Mouse (Mus musculus) forebrain, embryonic 15.5 days (tissue): ENCODE data around the gene Cotl1. TPM values are rescaled to one million over a fixed set of nuclear protein-coding genes. Genes with fewer than 3 reads are reported as not detected.

Experiments used
- ATAC-seq: fragments of 200-750 bp; cut with Nextera tagmentation; replicated peaks from 2 replicates; pipeline ENCODE4 v1.8.0; 2017; ENCODE audit warnings: mild to moderate bottlenecking, moderate TSS enrichment, moderate library complexity
- H3K27ac ChIP-seq: fragments of 300-500 bp; sonication (generic); replicated peaks from 2 replicates; pipeline ENCODE4 v1.5.1; 2015; ENCODE audit warnings: mild to moderate bottlenecking, inconsistent platforms
- H3K27me3 ChIP-seq: fragments of 300-500 bp; sonication (generic); 2 replicates; pipeline ENCODE4 v1.6.1; 2015; ENCODE audit warnings: inconsistent platforms
- H3K36me3 ChIP-seq: fragments of 300-500 bp; sonication (generic); 2 replicates; pipeline ENCODE4 v1.6.1; 2015; ENCODE audit warnings: mild to moderate bottlenecking, inconsistent platforms
- H3K4me1 ChIP-seq: fragments of 300-500 bp; sonication (generic); 2 replicates; pipeline ENCODE4 v1.6.1; 2015; ENCODE audit warnings: inconsistent platforms
- H3K4me2 ChIP-seq: fragments of 300-500 bp; sonication (generic); replicated peaks from 2 replicates; pipeline ENCODE4 v1.6.1; 2015; ENCODE audit warnings: mild to moderate bottlenecking, inconsistent platforms
- H3K4me3 ChIP-seq: fragments of 300-500 bp; sonication (generic); 2 replicates; pipeline ENCODE4 v1.5.1; 2015; ENCODE audit warnings: mild to moderate bottlenecking, inconsistent platforms
- H3K9ac ChIP-seq: fragments of 300-500 bp; sonication (generic); replicated peaks from 2 replicates; pipeline ENCODE4 v1.6.1; 2015; ENCODE audit warnings: mild to moderate bottlenecking, inconsistent platforms
- H3K9me3 ChIP-seq: fragments of 300-500 bp; sonication (generic); 2 replicates; pipeline ENCODE4 v1.6.1; 2016; ENCODE audit warnings: inconsistent platforms
- WGBS: fragments of 180-500 bp; shearing (Covaris S2); methylation state at CpG from one replicate; pipeline ENCODE4 v1.1.7; 2015; ENCODE audit warnings: mixed read lengths; 5-methylcytosine and 5-hydroxymethylcytosine counted together
- polyA plus RNA-seq: library from polyadenylated mRNA; unstranded; fragments of >200 nt; fragmentation: Nextera tagmentation; extraction: Ambion mirVana; gene quantifications from 2 replicates; pipeline ENCODE4 v1.2.1, GENCODE M21; 2015

The Cotl1 gene
- polyA plus RNA-seq, 1 experiment from 2014 or later, result 138 TPM

DNA sequence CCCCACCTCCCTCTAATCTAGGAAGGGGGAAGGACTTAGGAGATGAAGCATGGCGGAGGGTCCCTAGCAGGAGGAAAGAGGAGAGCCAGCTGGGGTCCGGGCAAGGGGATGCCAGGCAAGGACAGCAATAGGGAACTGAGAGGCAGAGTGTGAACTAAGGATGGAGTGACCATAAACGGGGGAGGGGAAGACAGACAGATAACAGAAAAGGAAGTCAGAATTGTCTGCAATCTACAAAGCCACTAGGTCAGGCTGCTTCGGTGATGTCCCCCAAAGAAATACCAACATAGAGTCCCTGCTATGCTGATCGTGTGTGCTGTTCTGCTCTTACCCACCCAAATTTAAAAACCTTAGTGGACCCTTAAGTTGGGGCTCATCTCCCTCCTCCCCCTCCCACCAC lies 13.4 kb downstream of the Cotl1 start:
- Histone ChIP-seq H3K4me3 (no peak overlapping the region), H3K9ac (no peak overlapping the region), H3K27me3 (no peaks in the 10 kb centered on the region), H3K4me1 (peaks cover 57% of the 10 kb centered on the region), H3K9me3 (no peaks in the 10 kb centered on the region), H3K4me2 (no peak overlapping the region), H3K27ac (no peak overlapping the region), H3K36me3 (peaks cover 4% of the 10 kb centered on the region; the same call in 1 of the 2 replicates)
- whole genome bisulfite sequencing, result 82% methylated on average over 5 of the region's 5 CpGs
- ATAC-seq, result no peak

DNA sequence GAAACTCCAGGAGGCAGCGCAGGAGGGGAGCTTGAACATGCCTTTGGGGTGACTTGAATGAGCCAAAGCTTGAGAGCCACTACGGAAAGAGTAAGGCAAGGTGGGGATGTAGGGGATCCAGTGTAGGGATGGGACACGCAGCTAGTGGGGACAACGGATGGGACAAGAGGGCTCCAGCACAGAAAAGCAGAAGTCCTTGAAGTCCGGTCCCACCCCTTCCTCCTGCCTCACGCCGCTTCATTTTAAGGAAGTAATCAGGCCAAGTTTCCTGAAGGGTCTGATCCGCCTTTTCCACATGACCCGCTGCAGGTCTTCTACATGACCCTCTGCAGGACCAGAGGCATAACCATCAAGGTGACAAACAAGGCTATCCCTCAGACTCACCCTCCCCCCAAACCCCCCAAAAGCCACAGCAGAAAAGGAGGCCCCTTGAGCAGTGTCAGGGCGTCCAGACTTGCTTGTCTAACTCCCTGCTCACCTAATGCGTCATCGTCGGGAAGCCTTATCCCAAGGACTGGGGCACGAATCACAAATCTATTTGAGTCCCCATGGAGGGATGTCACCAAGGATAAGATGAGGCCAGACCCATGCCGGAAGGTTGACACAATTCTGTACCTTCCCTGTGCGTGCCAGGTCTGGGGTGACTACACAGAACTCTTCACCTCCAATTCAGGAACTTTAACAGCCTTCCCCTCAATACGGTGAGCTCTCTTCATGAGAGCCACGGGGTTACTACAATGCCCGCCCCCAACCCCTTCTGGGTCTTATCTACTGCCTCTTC lies 14.2 kb downstream of the Cotl1 start:
- Histone ChIP-seq H3K4me3 (no peak overlapping the region), H3K27ac (no peak overlapping the region), H3K9ac (no peak overlapping the region), H3K4me2 (no peak overlapping the region), H3K36me3 (peaks cover 10% of the 10 kb centered on the region), H3K9me3 (no peaks in the 10 kb centered on the region), H3K27me3 (no peaks in the 10 kb centered on the region), H3K4me1 (peaks cover 48% of the 10 kb centered on the region)
- ATAC-seq, result no peak
- WGBS, result 88% methylated on average over 19 of the region's 19 CpGs

DNA sequence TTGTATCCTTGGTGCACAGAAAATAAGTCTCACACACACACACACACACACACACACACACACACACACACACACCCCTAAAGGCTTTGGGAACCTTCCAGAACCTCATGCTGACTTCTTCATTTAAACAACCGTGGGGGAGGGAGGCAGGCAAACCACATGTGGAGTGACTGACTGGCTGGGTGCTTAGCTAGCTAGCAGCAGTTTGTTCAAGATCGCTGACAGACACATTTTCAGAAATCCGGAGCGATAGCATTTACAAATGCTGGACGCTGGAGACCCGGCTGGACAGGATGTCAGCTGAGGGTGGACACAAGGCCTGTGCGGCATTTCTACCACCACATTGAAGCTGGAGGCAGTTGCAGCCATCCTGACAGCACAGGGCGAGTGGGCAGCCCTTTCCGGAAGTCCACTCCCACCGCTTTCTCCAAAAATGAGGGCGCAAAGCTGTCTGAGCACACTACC lies 15.5 kb downstream of the Cotl1 start:
- no peak overlapping the region for H3K4me3 ChIP-seq
- H3K27ac ChIP-seq, result no peak overlapping the region
- no peak; the same call in 1 of the 2 replicates for ATAC-seq
- WGBS, result 78% methylated on average over 11 of the region's 11 CpGs
- peaks cover 16% of the 10 kb centered on the region for H3K36me3 ChIP-seq
- H3K27me3 ChIP-seq, result no peaks in the 10 kb centered on the region
- H3K9me3 ChIP-seq, result no peaks in the 10 kb centered on the region
- peaks cover 38% of the 10 kb centered on the region for H3K4me1 ChIP-seq
- H3K9ac ChIP-seq, result no peak overlapping the region
- H3K4me2 ChIP-seq, result no peak overlapping the region

DNA sequence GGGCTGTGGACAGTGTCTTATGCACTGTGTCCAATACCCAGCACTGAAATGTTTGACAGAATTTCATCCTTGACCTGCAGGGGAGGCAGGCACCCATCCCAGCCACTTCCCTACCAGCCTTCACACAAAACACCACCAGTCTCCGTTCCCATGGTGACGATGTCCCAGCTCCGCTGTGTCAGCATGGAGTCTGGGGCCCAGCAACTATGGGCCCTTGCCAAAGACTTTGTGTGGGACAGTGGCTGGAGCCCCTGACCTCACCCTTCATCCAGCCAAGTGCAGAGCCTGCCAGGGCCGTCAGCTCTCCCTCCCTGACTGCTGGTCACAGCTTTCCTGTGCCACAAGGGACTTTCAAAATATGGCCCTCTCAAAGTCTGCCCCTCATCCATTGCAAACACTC lies 16.2 kb downstream of the Cotl1 start:
- 30% methylated on average over 4 of the region's 4 CpGs for WGBS
- Histone ChIP-seq H3K27ac (no peak overlapping the region), H3K4me1 (peaks cover 33% of the 10 kb centered on the region), H3K9ac (no peak overlapping the region), H3K27me3 (no peaks in the 10 kb centered on the region), H3K4me2 (no peak overlapping the region), H3K9me3 (no peaks in the 10 kb centered on the region), H3K36me3 (peaks cover 16% of the 10 kb centered on the region), H3K4me3 (no peak overlapping the region)
- ATAC-seq, result no peak

DNA sequence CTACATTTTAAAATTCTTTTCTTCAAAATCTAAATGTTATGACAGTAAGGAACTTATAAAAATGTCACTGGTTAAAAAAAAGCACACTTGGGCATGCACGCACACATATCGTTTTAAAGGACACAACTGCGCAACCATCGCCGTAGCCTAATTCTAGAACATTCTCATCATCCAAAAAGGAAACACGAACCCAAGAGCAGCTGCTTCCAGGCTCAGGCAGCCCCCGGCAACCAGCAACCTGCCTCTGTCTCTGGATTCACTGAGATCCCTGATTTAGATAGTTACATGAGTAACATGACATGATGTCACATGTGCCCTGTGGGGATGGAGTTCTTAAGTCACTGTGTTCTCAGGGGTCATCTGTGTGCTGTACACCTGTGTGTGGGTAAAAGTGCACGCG lies 17.1 kb downstream of the Cotl1 start:
- H3K4me2 ChIP-seq, result no peak overlapping the region
- WGBS, result 96% methylated on average over 9 of the region's 9 CpGs
- no peak for ATAC-seq
- peaks cover 25% of the 10 kb centered on the region for H3K4me1 ChIP-seq
- H3K27me3 ChIP-seq, result no peaks in the 10 kb centered on the region
- H3K4me3 ChIP-seq, result no peak overlapping the region
- no peak overlapping the region for H3K9ac ChIP-seq
- H3K27ac ChIP-seq, result no peak overlapping the region
- no peaks in the 10 kb centered on the region for H3K9me3 ChIP-seq
- H3K36me3 ChIP-seq, result peaks cover 16% of the 10 kb centered on the region

DNA sequence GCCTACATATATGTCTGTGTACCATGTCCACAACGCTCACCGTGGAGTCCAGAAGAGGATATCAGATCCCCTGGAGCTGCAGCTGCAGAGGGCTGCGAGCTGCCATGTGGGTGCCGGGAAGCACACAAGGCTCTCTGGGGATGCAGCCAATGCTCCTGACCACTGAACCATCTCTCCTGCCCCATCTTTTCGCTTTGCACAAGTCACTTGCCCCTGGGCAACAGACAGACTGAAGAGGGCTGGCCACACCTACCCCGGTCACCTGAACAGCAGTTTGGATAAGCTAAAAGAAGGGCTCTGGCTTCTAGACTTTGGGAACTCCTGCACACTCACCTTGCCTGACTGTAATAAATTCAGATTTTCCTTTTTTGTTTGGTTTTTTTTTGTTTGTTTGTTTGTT lies 18.7 kb downstream of the Cotl1 start:
- H3K27me3 ChIP-seq, result no peaks in the 10 kb centered on the region
- peaks cover 30% of the 10 kb centered on the region for H3K4me1 ChIP-seq
- no peak overlapping the region for H3K27ac ChIP-seq
- peaks cover 16% of the 10 kb centered on the region for H3K36me3 ChIP-seq
- H3K4me2 ChIP-seq, result no peak overlapping the region
- H3K4me3 ChIP-seq, result no peak overlapping the region
- no peak for ATAC-seq
- 94% methylated on average over 6 of the region's 6 CpGs for WGBS
- H3K9ac ChIP-seq, result no peak overlapping the region
- no peaks in the 10 kb centered on the region for H3K9me3 ChIP-seq

DNA sequence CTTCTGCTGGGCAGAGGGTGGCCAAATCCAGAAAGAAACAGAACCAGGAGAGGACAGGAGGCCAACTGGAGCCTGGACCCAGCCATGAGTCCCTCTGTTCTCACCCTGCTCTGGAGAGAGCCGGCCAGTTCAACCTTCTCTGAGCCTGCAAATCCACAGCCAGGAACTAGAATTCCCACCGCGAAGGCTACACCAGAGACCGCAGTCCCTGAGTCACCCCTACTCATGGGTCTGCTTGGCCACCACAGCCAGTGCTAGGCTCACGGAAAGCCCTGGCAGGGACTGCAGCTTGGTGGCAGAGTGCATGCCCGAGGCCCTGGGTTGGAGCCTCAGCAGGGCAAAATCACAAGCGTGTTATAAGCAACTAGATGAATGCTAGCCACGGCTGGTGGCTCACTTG lies 20.4 kb downstream of the Cotl1 start:
- WGBS, result 93% methylated on average over 8 of the region's 8 CpGs
- Histone ChIP-seq H3K9ac (no peak overlapping the region), H3K27ac (no peak overlapping the region), H3K4me3 (no peak overlapping the region), H3K9me3 (no peaks in the 10 kb centered on the region), H3K4me2 (no peak overlapping the region), H3K27me3 (no peaks in the 10 kb centered on the region), H3K4me1 (peaks cover 29% of the 10 kb centered on the region), H3K36me3 (peaks cover 16% of the 10 kb centered on the region)
- ATAC-seq, result no peak

DNA sequence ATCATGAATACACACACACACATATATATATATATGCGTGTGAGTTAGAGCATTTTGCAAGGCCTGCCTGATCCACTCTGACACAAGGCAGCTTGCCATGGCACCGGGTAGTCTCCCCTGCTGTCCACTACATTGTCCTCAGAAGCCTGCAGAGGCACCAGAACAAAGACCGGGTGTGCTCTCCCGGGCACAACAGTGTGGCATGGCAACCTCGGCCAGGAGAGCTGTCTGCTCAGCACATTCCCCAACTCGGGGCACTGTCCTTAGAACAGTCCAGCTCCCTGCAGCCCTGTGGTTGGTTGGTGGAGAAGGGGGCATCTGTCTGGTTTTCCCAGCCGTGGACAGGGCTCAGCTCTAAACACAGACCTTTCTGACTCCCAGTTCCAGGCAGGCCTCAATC lies 21.0 kb downstream of the Cotl1 start:
- no peak overlapping the region for H3K4me3 ChIP-seq
- WGBS, result 59% methylated on average over 7 of the region's 7 CpGs
- no peaks in the 10 kb centered on the region for H3K27me3 ChIP-seq
- H3K9ac ChIP-seq, result no peak overlapping the region
- H3K4me1 ChIP-seq, result peaks cover 27% of the 10 kb centered on the region
- H3K4me2 ChIP-seq, result no peak overlapping the region
- no peak overlapping the region for H3K27ac ChIP-seq
- H3K36me3 ChIP-seq, result peaks cover 16% of the 10 kb centered on the region
- H3K9me3 ChIP-seq, result no peaks in the 10 kb centered on the region
- no peak for ATAC-seq

DNA sequence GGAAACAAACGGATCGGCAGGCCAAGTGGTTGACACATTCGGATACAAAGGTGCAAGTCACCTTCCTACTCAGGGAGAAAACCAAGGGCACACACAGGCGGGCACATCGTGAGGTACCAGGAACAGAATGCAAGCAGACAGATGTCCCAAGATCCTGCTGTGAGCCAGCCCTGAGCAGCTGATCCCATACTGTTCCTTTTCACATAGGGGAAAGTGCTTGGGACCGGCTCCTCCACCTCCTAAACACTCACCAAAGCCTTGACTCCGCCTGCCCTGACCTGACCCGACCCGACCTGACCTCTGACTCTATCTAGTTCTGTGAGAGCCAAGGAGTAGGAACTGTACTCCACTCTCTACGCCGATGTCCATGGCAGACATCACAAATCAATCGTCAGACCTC lies 22.9 kb downstream of the Cotl1 start:
- H3K36me3 ChIP-seq, result peaks cover 15% of the 10 kb centered on the region
- ATAC-seq, result no peak
- no peaks in the 10 kb centered on the region for H3K9me3 ChIP-seq
- 45% methylated on average over 12 of the region's 12 CpGs for WGBS
- peaks cover 22% of the 10 kb centered on the region for H3K4me1 ChIP-seq
- H3K9ac ChIP-seq, result no peak overlapping the region
- H3K27ac ChIP-seq, result 0 out of 2 replicates have a peak overlapping the region, but pooled peaks have one; percentile 11
- no peak overlapping the region for H3K4me2 ChIP-seq
- no peak overlapping the region for H3K4me3 ChIP-seq
- H3K27me3 ChIP-seq, result no peaks in the 10 kb centered on the region

DNA sequence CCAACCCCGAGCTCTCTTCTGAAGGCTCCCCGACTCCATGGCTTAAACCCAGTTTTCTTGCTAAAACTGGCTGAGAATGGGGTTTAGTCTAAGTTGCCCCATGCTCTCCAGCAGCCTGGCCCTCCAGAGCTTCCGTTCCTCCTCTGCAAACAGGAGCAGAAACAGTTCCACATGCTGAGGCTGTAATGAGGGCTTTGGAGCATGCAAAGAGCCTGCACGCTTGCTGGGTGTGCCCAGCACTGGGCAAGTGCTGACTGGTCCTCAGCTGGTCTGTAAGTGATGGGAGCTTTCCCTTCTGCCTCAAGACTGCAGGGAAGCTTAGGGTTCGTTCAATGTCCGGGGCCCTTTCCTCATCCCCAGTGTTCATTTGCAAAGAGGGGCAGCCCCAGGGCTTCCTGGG lies 24.1 kb downstream of the Cotl1 start:
- peaks cover 33% of the 10 kb centered on the region for H3K4me1 ChIP-seq

DNA sequence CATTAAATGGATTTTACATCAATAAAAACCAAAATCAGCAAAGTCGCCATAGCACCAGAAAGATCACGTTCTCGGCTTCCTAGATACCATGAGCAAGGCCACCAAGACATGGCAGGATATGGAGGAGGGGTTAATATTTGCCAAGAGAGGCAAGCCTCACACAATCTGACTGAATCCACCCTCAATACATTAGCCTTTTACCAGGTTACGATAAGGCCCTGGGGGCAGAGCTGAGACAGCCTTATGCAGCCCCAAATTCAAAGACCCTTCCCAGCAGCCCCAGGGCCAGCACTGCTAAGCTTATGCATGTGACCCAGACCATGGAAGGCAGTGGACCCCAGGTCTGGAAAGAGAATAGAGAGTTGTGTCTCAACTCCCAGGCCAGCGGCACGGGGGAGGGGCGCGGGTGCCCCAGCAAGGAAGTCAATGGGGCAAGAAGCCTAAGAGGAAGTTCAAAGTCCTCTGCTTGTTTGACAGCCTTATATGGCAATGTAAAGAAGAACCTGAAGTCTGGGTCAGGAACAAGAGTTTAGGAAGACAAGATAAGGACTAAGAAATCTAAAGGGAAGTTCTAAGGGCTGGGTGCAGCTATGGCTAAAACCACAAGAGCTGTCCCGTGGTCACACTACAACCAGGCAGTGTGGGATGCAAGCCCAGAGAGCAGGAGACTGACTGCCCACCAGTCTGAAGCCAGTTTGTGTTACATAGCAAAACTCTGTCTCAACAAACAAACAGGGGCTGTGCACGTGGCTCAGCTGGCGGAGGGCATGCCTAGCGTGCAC lies 27.5 kb downstream of the Cotl1 start:
- WGBS, result 86% methylated on average over 12 of the region's 12 CpGs
- peaks cover 45% of the 10 kb centered on the region for H3K4me1 ChIP-seq
- peaks cover 2% of the 10 kb centered on the region; the same call in 1 of the 2 replicates for H3K36me3 ChIP-seq
- no peak overlapping the region for H3K4me2 ChIP-seq
- H3K27ac ChIP-seq, result no peak overlapping the region
- no peak for ATAC-seq
- no peak overlapping the region for H3K9ac ChIP-seq
- H3K9me3 ChIP-seq, result no peaks in the 10 kb centered on the region
- no peaks in the 10 kb centered on the region for H3K27me3 ChIP-seq
- no peak overlapping the region for H3K4me3 ChIP-seq

More for the DNA sequence above, 24.1 kb downstream of the Cotl1 start:
- H3K36me3 ChIP-seq, result peaks cover 6% of the 10 kb centered on the region; the same call in 1 of the 2 replicates
- no peaks in the 10 kb centered on the region for H3K27me3 ChIP-seq
- WGBS, result 77% methylated on average over 6 of the region's 6 CpGs
- H3K9me3 ChIP-seq, result no peaks in the 10 kb centered on the region
- H3K4me3 ChIP-seq, result no peak overlapping the region
- no peak overlapping the region for H3K9ac ChIP-seq
- no peak for ATAC-seq
- H3K27ac ChIP-seq, result no peak overlapping the region
- H3K4me2 ChIP-seq, result no peak overlapping the region

DNA sequence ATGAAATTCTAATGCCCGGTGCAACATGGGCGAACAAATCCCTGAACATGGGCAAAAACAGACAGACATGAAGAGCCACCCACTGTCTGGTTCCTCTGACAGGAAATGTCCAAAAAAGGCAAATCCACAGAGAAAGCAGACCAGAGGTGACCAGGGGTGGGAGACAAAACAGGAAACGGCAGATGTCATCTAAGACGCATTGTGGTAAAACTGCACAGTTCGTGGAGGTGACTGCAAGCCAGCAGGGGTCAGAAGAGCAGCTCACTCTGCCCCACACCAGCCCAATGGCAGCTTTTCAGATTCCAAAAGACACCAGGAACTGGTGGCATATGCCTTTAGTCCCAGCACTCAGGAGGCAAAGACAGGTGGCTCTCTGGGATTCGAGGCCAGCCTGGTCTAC lies 28.4 kb downstream of the Cotl1 start:
- Histone ChIP-seq H3K4me1 (peaks cover 43% of the 10 kb centered on the region), H3K36me3 (peaks cover 2% of the 10 kb centered on the region; the same call in 1 of the 2 replicates), H3K27ac (peak overlapping the region; percentile 11; the same call in 1 of the 2 replicates), H3K9me3 (no peaks in the 10 kb centered on the region), H3K4me3 (no peak overlapping the region), H3K27me3 (no peaks in the 10 kb centered on the region), H3K9ac (no peak overlapping the region), H3K4me2 (no peak overlapping the region)
- 76% methylated on average over 6 of the region's 6 CpGs for WGBS
- ATAC-seq, result no peak
